In the genomic region with DNA sequence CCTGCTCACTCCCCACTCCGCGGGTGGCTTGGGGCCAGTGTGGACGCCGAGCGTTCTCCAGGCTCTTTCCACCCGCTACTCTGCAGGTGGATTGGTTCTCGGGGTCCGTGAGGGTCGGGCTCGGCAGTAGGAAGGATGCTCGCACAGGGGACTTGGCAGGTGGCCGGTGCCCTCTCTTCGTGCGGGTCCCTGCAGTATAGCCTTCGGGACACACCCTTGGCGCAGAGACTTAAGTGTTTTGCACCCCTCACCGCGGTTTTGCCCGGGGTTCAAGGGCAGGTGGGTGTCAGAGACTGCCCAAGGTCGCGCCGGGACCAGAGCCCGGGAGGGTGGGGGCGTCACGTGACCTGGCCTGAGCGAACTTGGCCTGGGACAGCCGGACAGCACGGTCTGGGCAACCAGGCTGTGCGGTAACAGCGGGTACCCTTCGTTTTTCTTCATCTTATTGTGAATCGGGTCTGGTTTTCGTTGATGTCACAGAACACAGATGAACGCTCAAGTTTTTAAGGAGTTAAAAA, we compare ENCODE assay signal across 8 mouse cellular contexts. TPM values are rescaled to one million over a fixed set of nuclear protein-coding genes. Genes with fewer than 3 reads are reported as not detected.
A peak's percentile ranks its signal among the peaks of the same experiment; 100 is the strongest.
DNase-seq lines count a peak whose midpoint lies in the region; ATAC-seq lines count a peak whose summit lies in the region.

No protein-coding gene starts in this region.

- H3K9ac ChIP-seq in forebrain, embryonic 13.5 days: peak overlapping the region; percentile 68

- H3K27me3 ChIP-seq in forebrain, embryonic 13.5 days: peaks cover 48% of the 10 kb centered on the region

- 1% methylated on average over 34 of the region's 34 CpGs for WGBS in forebrain, embryonic 13.5 days

- H3K36me3 ChIP-seq in forebrain, embryonic 13.5 days (ENCODE audit: poor library complexity, severe bottlenecking): no peaks in the 10 kb centered on the region

- H3K4me2 ChIP-seq in forebrain, embryonic 13.5 days: peak overlapping the region; percentile 96

- peak; percentile 6; the same call in 1 of the 2 replicates for ATAC-seq in forebrain, embryonic 13.5 days
- ATAC-seq in granulocyte monocyte progenitor cell, adult 5-6 weeks (replicated peaks; ENCODE audit: poor library complexity, severe bottlenecking): no peak

- peaks cover 40% of the 10 kb centered on the region for H3K4me1 ChIP-seq in forebrain, embryonic 13.5 days

- no peak overlapping the region for H3K27ac ChIP-seq in forebrain, embryonic 13.5 days

- H3K4me3 ChIP-seq in forebrain, embryonic 13.5 days: peak overlapping the region; percentile 51

- H3K9me3 ChIP-seq in forebrain, embryonic 13.5 days (replicated peaks): no peaks in the 10 kb centered on the region

- peak; percentile 68 for DNase-seq in Muller cell, postnatal 12 days (ENCODE audit: inconsistent ontology term)
- peak; percentile 31 for DNase-seq in c-Kit-positive CD71-positive TER-119-positive erythroid progenitor cells, embryonic 14.5 days (ENCODE audit: low spot score)
- DNase-seq in heart, postnatal 4 days: peak; percentile 81
- peak; percentile 25 to 33 for DNase-seq in layer of hippocampus, postnatal 14 days (ENCODE audit: low spot score in 2 of 2)
- DNase-seq in lung, postnatal 36 days: peak; percentile 87
- DNase-seq in skeletal muscle tissue, adult 2 months (ENCODE audit: low read depth, low spot score): peak; percentile 58

RNA-seq across cellular contexts. Expression of a gene that starts 1.7 kb away (rescaled TPM):
- polyA plus RNA-seq in forebrain, embryonic 13.5 days (2015; fragmentation: Nextera tagmentation; extraction: Ambion mirVana): 11.0 and 12.2 TPM in 2 replicates
- 100 to 1,000 TPM; 135 to 145 TPM for total RNA-seq in heart, postnatal 4 days (2021)
- total RNA-seq in layer of hippocampus, postnatal 14 days (2021): 10 to 100 TPM; 29.1 to 34.5 TPM
- total RNA-seq in granulocyte monocyte progenitor cell, adult 5-6 weeks (2014; fragmentation: Nextera tagmentation): 49.3 and 54.8 TPM in 2 replicates
- total RNA-seq in granulocyte monocyte progenitor cell, adult 5-6 weeks (2017): 31.6 and 36.8 TPM in 2 replicates

RNA-seq across cellular contexts. Expression of a gene that starts 41.0 kb away (rescaled TPM):
- 10.6 and 12.3 TPM in 2 replicates for polyA plus RNA-seq in forebrain, embryonic 13.5 days (2015; fragmentation: Nextera tagmentation; extraction: Ambion mirVana)
- 1 to 10 TPM; 4.4 to 4.5 TPM for total RNA-seq in heart, postnatal 4 days (2021)
- 10 to 100 TPM; 10.1 to 10.3 TPM for total RNA-seq in layer of hippocampus, postnatal 14 days (2021)
- 2.9 and 6.4 TPM in 2 replicates for total RNA-seq in granulocyte monocyte progenitor cell, adult 5-6 weeks (2014; fragmentation: Nextera tagmentation)
- total RNA-seq in granulocyte monocyte progenitor cell, adult 5-6 weeks (2017): 4.8 and 6.8 TPM in 2 replicates

RNA-seq across cellular contexts. Expression of a gene that starts 41.1 kb away (rescaled TPM):
- 127 and 133 TPM in 2 replicates for polyA plus RNA-seq in forebrain, embryonic 13.5 days (2015; fragmentation: Nextera tagmentation; extraction: Ambion mirVana)
- total RNA-seq in heart, postnatal 4 days (2021): 10 to 100 TPM; 69.4 to 71.9 TPM
- total RNA-seq in layer of hippocampus, postnatal 14 days (2021): 10 to 100 TPM; 52.2 to 57.4 TPM
- 72.9 and 97.5 TPM in 2 replicates for total RNA-seq in granulocyte monocyte progenitor cell, adult 5-6 weeks (2014; fragmentation: Nextera tagmentation)
- total RNA-seq in granulocyte monocyte progenitor cell, adult 5-6 weeks (2017): 91.3 and 123 TPM in 2 replicates

Comparison
In these comparisons a context has a peak if more than half of its experiments do, and no peak if none do; other contexts are left out.
1. DNase-seq: peak in every context shown above with its lines; median percentile 87 in lung, postnatal 36 days; 81 in heart, postnatal 4 days; 68 in Muller cell, postnatal 12 days; 58 in skeletal muscle tissue, adult 2 months; 31 in c-Kit-positive CD71-positive TER-119-positive erythroid progenitor cells, embryonic 14.5 days; 29 in layer of hippocampus, postnatal 14 days.